Mouse (Mus musculus): ENCODE results near the gene Elovl5.
A peak's percentile ranks its signal among the peaks of the same experiment; 100 is the strongest.

Elovl5 gene

GRCm38 (mm10) chr9:77917074-77917621 lies at the start of gene Elovl5:
Gene Elovl5 (plus strand): TSS chr9:77917364.
- peak; percentile 98 for DNase-seq

DNA sequence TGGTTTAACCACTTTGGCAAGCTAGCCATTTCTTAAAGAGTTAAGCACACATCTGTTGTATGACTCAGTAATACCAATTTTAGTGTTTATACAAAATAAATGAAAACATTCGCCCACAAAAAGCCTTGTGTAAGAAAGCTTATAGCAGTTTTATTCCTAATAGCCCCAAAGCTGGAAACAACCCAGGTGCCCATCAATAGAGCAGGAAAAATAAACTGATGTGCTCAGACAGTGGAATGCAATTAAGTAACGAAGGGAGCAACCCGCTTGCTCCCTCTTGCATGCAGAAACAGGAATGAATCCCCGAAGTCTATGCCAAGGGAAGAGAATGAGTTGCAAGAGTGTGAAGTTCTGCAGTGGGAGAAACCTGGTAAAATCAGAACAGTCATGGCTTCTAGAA lies 25.7 kb upstream of the Elovl5 start:
- DNase-seq, result no peak

DNA sequence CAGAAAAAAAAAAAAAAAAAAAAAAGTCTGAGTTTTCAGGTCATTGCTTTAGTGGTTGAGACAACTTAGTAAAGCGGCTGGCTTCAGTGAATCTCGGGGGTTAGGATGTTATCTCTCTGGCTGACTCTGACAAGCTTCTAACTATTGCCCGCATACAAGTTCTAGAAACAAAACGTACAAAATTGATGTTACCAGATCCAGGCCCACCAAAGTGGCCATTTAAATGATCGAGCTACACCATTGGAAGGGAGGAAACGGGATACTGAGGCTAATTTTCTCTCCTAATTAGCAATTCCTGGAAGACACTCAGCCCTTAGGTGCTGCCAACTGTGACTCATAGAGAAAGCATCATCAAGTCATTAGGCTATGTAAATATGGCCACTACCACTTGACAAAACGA lies 18.6 kb upstream of the Elovl5 start:
- no peak for DNase-seq

DNA sequence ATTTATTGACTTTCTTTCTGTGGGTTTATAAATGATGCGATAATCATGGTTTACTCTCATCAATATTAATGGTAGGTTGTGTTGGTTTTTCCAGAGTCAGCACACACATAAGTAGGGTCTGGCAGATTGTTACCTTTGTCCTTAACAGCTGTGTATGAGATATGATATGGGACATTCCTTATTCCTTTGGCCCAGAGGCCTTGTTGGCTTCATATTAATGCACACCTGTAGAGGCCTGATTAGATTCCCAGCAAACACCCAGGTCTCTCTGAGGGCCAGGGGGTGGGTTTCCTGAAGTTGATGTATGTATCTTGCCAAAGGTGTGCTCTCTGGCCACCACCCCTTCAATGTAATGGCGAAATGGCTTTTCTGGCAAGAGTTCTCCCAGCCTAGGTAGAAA lies 13.0 kb upstream of the Elovl5 start:
- no peak for DNase-seq

DNA sequence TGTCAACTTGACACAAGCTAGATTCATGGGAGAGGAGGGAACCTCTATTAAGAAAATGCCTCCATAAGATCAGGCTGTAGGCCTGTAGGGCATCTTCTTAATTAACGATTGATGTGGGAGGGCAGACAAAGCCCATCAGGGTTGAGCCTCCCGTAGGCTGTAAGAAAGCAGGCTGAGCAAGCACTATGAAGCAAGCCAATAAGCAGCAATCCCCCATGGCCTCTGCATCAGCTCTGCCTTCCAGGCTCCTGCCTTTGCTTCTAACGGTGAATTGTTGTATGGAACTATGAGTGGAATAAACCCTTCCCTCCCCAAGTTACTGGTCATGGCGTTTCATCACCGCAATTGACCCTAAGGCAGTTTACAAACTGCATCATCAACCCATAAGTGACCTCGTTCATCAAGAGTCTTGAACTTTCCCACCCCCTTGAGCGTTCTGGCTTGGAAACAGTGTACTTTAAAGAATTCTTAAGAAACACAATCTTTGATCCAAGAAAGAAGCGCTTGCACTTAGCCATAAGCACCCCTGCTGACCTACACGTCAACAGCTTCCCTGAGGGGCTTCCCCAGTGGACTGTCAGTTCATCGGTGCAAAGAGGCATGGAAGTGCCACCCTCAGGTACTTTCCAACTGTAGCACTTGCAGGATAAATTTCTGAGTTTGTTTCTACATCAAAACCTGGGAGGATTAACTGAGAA lies 7.4 kb upstream of the Elovl5 start:
- DNase-seq, result peak; percentile 52 to 68

DNA sequence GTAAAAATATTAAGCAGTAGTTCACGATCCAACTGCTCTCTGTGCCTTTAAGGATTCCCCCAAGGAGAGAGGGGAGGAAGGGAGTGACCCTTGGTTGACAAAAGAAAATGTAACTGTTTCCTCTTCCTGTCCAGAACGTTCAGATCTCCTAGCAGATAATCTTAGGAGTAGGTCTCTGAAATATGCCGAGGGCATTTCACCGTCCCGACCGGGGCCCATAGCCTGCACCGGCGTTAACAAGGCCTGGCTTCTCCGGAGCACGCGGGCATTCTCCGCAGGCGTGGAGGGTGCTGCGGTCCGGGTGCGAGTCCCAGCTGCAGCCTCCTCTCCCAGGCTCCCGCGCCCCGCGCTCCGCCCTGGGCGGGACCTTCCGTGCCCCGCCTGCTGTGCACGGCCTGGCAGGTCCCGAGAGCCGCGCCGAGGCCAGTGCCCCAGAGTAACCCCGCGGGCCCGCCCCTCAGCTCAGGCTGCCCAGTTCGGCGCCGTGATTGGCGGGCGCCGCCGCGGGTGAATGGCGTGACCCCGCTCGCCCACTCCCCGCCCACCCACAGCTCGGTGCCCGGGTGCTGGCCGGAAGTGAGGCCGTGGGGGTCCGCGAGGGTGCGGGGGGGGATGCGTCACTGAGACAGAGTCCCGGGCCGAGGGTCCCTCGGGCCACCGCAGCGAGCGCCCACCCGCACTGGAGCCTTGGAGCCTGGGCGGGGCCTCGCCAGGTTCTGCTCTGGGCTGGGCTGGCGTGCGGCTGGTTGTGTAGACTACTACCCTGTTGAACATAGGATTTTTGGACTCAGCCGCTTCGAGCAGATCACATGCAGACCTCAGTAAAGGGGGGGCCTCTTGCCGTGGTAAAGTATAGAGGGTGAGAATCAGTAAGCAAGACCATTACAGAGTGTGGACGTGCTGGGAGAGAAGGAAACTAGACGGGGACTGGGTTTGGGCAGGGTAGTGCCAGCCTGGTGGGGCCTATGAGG lies 6.6 kb upstream of the Elovl5 start:
- peak; percentile 91 to 93 for DNase-seq

GRCm38 (mm10) chr9:77911508-77912229 lies 5.5 kb upstream of the Elovl5 start:
- DNase-seq, result peak; percentile 53 to 54

GRCm38 (mm10) chr9:77912246-77912645 lies 4.9 kb upstream of the Elovl5 start:
- DNase-seq, result no peak

GRCm38 (mm10) chr9:77914616-77915015 lies 2.5 kb upstream of the Elovl5 start:
- DNase-seq, result no peak

DNA sequence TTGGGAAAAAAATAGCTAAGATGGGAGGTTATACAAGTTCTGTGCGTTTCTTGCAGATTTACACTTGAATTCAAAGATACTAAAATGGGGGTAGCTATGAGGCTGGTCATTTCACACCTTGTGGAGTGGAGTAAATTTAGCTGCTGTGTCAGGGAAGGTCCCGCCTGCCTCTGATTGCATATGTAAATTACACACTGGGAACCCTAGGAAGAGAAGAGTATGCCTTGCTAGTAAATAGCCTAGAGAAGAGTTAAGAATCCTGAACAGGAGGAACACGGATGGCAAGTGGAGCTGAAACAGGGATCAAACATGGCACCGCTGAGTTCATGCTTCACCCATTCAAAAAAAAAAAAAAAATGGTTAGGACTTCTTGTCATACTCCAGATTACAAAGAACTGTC lies 1.4 kb upstream of the Elovl5 start:
- DNase-seq, result no peak

DNA sequence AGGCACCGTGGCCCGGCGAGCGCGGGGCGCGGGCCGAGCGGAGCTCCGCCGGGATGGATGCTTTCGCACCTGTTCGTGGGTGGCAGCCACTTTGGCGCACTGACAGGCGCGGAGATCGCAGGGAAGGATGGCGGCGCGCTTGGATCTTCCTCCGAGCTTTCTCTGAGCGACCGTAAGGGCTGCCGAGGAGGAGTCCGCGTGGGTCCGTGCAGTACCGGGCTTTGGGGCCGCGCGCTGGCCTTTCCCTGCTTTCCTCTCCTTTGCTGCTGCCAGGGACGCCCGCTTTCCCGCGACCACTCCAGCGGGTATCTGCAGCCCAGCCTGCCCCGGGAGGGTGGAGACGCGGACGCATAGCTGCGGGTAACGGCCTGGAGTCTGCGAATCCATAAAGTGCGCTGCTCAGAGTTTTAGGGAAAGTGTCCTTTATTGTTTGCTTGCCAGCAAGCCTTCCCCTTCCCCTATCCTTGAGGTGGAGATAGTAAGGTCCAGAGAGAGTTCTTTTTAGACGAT lies 513 bp downstream of the Elovl5 start:
- DNase-seq, result no peak

GRCm38 (mm10) chr9:77918211-77918610 lies 1.0 kb downstream of the Elovl5 start:
- DNase-seq, result no peak

- no peak for DNase-seq
Observed at GRCm38 (mm10) chr9:77918961-77919670, 2.0 kb downstream of the Elovl5 start.

- no peak for DNase-seq
Observed at GRCm38 (mm10) chr9:77920481-77920880, 3.3 kb downstream of the Elovl5 start.

- no peak for DNase-seq
Observed at GRCm38 (mm10) chr9:77921366-77922260, 4.4 kb downstream of the Elovl5 start.

DNA sequence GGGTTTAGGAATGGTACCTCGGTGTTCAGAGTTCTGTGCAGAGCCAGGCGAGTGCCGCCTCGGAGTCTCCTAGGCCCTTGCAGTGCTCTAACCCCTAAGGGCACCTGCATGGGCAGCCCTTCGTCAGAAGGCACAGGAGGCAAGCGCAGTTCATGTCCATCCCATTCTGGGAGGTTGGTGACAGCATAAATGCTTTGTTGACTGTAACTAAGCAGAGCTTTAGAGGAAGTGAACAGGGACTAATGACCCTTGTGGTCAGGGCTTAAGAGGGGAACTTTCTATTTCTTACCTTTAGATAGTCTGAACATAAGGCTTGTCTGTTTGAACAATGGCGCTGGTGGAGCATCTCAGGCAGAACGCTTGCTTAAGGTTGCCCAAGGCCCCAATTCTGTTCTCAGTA lies 6.6 kb downstream of the Elovl5 start:
- no peak for DNase-seq

GRCm38 (mm10) chr9:77924199-77924598 lies 7.0 kb downstream of the Elovl5 start:
- DNase-seq, result no peak

- no peak for DNase-seq
Observed at GRCm38 (mm10) chr9:77926151-77926550, 9.0 kb downstream of the Elovl5 start.

DNA sequence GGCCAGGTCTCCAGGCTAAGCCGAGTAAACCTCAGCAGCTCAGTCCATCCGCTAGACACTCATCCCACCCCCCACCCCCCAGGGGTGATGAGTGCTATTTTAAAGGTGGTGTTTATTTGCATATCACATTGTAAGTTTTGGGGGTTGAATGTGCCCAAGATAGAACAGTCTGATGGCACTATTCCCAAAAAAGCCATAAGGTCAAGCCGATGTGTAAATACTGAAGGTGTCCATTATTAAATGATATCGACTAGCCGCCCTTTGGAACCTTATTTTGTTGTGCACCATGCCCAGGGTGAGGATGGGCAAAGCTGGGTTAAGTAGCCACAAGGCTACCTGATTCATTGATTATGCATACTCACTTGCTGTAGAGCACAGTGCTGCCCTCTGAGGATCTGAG lies 9.7 kb downstream of the Elovl5 start:
- no peak for DNase-seq

DNA sequence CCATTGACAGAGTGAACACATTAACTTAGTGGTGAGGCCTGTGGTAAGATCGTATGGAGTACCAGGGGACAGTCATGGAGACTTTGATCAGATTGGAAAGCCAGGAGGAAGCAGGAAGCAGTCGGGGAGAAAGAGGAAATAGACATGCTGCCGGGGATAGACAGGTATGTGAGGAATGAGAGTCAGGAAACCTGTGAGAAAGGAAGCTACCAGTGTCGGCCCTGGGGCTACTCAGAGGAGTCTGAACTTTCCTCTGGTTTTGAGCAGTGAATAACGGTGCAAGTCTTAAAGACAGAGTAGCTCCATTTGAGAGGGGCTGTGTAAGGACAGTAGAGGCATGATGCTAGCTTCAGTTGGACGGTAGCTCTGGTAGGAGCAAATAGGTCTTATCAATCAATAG lies 10.3 kb downstream of the Elovl5 start:
- DNase-seq, result no peak

GRCm38 (mm10) chr9:77928769-77929168 lies 11.6 kb downstream of the Elovl5 start:
- no peak for DNase-seq
